Mouse (Mus musculus): ENCODE data around the gene Thrap3. TPM values are rescaled to one million over a fixed set of nuclear protein-coding genes. Genes with fewer than 3 reads are reported as not detected.

The Thrap3 gene
- polyA plus RNA-seq (2014; fragmentation: Illumina TruSeq; extraction: RNeasy Lipid Tissue Mini Kit (QIAGEN cat#74804)) = 292 TPM

DNA sequence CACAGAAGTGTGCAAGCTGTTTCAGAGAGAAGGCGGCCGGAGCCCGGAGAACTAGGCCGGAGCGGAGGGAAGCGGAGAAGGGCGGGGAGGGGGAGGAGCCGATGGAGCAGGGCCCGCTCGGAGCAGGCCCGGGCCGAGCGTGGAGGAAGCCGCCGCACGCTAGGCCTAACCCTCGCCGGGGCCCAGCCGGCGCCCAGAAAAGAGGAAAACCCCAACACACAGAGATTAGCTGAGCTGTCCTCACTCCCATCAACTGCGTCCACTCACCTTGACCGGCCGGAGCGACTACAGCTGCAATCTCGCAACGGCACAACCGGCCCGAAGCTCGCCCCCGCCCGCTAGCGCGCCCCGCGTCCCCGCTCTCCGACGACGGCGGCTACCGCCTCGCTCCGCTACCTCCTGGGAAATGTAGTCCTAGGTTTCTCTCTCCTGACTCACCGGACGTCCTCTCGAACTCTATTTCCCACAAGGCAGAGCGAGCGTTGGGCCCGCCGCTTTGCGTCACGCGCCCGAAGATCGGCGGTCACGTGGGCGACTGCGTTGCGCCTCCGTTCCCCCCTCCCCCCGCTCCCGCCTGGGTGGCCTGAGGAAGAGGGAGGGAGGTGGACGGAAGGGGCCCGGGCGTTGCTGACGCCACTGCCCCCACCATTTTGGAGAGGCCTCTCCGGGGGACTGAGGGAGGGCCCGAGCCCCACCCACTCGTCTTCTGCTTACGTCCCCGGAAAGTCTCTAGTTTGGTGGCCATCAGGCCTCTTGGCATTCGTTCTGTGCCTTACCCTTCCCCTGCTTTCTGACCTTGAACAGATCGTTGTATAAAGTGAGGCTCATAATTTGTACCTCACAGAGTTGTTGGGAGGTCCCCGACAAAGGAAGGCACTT lies at the start of gene Thrap3:
Gene Thrap3 (minus strand): TSS at position 458 of the 879 bp plus-strand sequence.

GRCm38 (mm10) chr4:126163067-126163659 lies 39.4 kb downstream of the Thrap3 start, which contains the start of gene Sh3d21:
Gene Sh3d21, minus strand, starts transcription at chr4:126163491.

GRCm38 (mm10) chr4:126147533-126148160 lies 54.9 kb downstream of the Thrap3 start, which contains the start of gene Eva1b:
Gene Eva1b, plus strand, starts transcription at chr4:126147744.

Other genes starting within 250 kb of the Thrap3 start
- 0.17 TPM for gene Csf3r, start 178.2 kb downstream of the Thrap3 start, polyA plus RNA-seq (2014; fragmentation: Illumina TruSeq; extraction: RNeasy Lipid Tissue Mini Kit (QIAGEN cat#74804))
- gene Mrps15, start 155.8 kb downstream of the Thrap3 start, polyA plus RNA-seq (2014; fragmentation: Illumina TruSeq; extraction: RNeasy Lipid Tissue Mini Kit (QIAGEN cat#74804)) = 91.4 TPM
- gene Oscp1, start 144.2 kb downstream of the Thrap3 start, polyA plus RNA-seq (2014; fragmentation: Illumina TruSeq; extraction: RNeasy Lipid Tissue Mini Kit (QIAGEN cat#74804)) = 1.4 TPM
- 3.6 TPM for gene Lsm10, start 106.1 kb downstream of the Thrap3 start, polyA plus RNA-seq (2014; fragmentation: Illumina TruSeq; extraction: RNeasy Lipid Tissue Mini Kit (QIAGEN cat#74804))
- gene Stk40, start 98.8 kb downstream of the Thrap3 start, polyA plus RNA-seq (2014; fragmentation: Illumina TruSeq; extraction: RNeasy Lipid Tissue Mini Kit (QIAGEN cat#74804)) = 2.7 TPM
- gene Eva1b, start 55.0 kb downstream of the Thrap3 start, polyA plus RNA-seq (2014; fragmentation: Illumina TruSeq; extraction: RNeasy Lipid Tissue Mini Kit (QIAGEN cat#74804)) = not detected
- 0.40 TPM for gene Sh3d21, start 39.3 kb downstream of the Thrap3 start, polyA plus RNA-seq (2014; fragmentation: Illumina TruSeq; extraction: RNeasy Lipid Tissue Mini Kit (QIAGEN cat#74804))
- 1.6 TPM for gene Map7d1, start 53.6 kb upstream of the Thrap3 start, polyA plus RNA-seq (2014; fragmentation: Illumina TruSeq; extraction: RNeasy Lipid Tissue Mini Kit (QIAGEN cat#74804))
- 27.5 TPM for gene Trappc3, start 59.6 kb upstream of the Thrap3 start, polyA plus RNA-seq (2014; fragmentation: Illumina TruSeq; extraction: RNeasy Lipid Tissue Mini Kit (QIAGEN cat#74804))
- gene Col8a2, start 84.0 kb upstream of the Thrap3 start, polyA plus RNA-seq (2014; fragmentation: Illumina TruSeq; extraction: RNeasy Lipid Tissue Mini Kit (QIAGEN cat#74804)) = 2.4 TPM
- gene Adprhl2, start 118.9 kb upstream of the Thrap3 start, polyA plus RNA-seq (2014; fragmentation: Illumina TruSeq; extraction: RNeasy Lipid Tissue Mini Kit (QIAGEN cat#74804)) = not detected
- not detected for gene Tekt2, start 122.9 kb upstream of the Thrap3 start, polyA plus RNA-seq (2014; fragmentation: Illumina TruSeq; extraction: RNeasy Lipid Tissue Mini Kit (QIAGEN cat#74804))
- 21.1 TPM for gene Ago3, start 226.8 kb upstream of the Thrap3 start, polyA plus RNA-seq (2014; fragmentation: Illumina TruSeq; extraction: RNeasy Lipid Tissue Mini Kit (QIAGEN cat#74804))

Data from ovary, adult 10 weeks (tissue).